Comparison of ENCODE assay signal across 15 mouse cellular contexts in genomic region chr17:49703492-49704249, GRCm38 (mm10).
A peak's percentile ranks its signal among the peaks of the same experiment; 100 is the strongest.
DNase-seq lines count a peak whose midpoint lies in the region; ATAC-seq lines count a peak whose summit lies in the region.
"Had no signal": no experiment of that assay in that cellular context is flagged by ENCODE, and none has a peak within 500 bp of the region (broad histone marks: within the 10 kb centered on the region; RNA-seq: fewer than 3 reads in every experiment).

No protein-coding gene starts in this region.

- ATAC-seq in embryonic facial prominence, embryonic 14.5 days (ENCODE audit: low read depth): no peak
- ATAC-seq: midbrain, embryonic 16.5 days had no signal

- peak; percentile 40 for DNase-seq in embryonic facial prominence, embryonic 14.5 days (ENCODE audit: low spot score)
- DNase-seq in embryonic facial prominence, embryonic 10.5 days (ENCODE audit: low spot score): no peak
- peak; percentile 40 for DNase-seq in MN1 (ENCODE audit: low spot score)
- peak; percentile 74 for DNase-seq in brain, embryonic 18.5 days (ENCODE audit: low read depth, low spot score)
- peak; percentile 55 to 90 for DNase-seq in layer of hippocampus, postnatal 14 days (ENCODE audit: low spot score in 2 of 2)
- no peak for DNase-seq in heart, adult 11 months
- no peak for DNase-seq in lung, postnatal 4 days
- no peak for DNase-seq in gastrocnemius, postnatal 14 days
- DNase-seq: kidney, adult 2 months; lung, postnatal 36 days had no signal

- intact Hi-C loops in gastrocnemius, postnatal 14 days (cut with DNase I; ENCODE audit: low total_unique reads): no loop called here

- no peak overlapping the region for H3K4me2 ChIP-seq in embryonic facial prominence, embryonic 14.5 days (ENCODE audit: low read depth, low read length)
- H3K4me2 ChIP-seq: neural tube, embryonic 15.5 days had no signal

- H3K4me3 ChIP-seq in embryonic facial prominence, embryonic 14.5 days (ENCODE audit: low read depth, low read length): no peak overlapping the region
- H3K4me3 ChIP-seq in embryonic facial prominence, embryonic 10.5 days: no peak overlapping the region
- H3K4me3 ChIP-seq: heart, embryonic 10.5 days; neural tube, embryonic 15.5 days had no signal

- no peak overlapping the region for H3K9ac ChIP-seq in embryonic facial prominence, embryonic 14.5 days (ENCODE audit: low read depth, low read length)
- H3K9ac ChIP-seq: liver, embryonic 14.5 days; neural tube, embryonic 15.5 days had no signal

- H3K9me3 ChIP-seq in embryonic facial prominence, embryonic 14.5 days (ENCODE audit: control insufficient read depth, low read length): no peaks in the 10 kb centered on the region
- no peaks in the 10 kb centered on the region for H3K9me3 ChIP-seq in embryonic facial prominence, embryonic 10.5 days
- H3K9me3 ChIP-seq: heart, embryonic 10.5 days; neural tube, embryonic 15.5 days had no signal

- H3K27me3 ChIP-seq in embryonic facial prominence, embryonic 14.5 days (replicated peaks; ENCODE audit: control insufficient read depth, insufficient read depth, low read length): no peaks in the 10 kb centered on the region
- H3K27me3 ChIP-seq in embryonic facial prominence, embryonic 10.5 days (replicated peaks; ENCODE audit: low read depth, poor library complexity, severe bottlenecking): no peaks in the 10 kb centered on the region
- H3K27me3 ChIP-seq: neural tube, embryonic 15.5 days had no signal

- 47% methylated on average over 12 of the region's 12 CpGs for WGBS in embryonic facial prominence, embryonic 14.5 days
- 76% methylated on average over 12 of the region's 12 CpGs for WGBS in embryonic facial prominence, embryonic 10.5 days

- H3K27ac ChIP-seq in embryonic facial prominence, embryonic 14.5 days (replicated peaks; ENCODE audit: low read depth, low read length): 0 out of 2 replicates have a peak overlapping the region, but pooled peaks have one; percentile 12
- no peak overlapping the region for H3K27ac ChIP-seq in embryonic facial prominence, embryonic 10.5 days (replicated peaks)
- H3K27ac ChIP-seq: heart, embryonic 10.5 days; liver, embryonic 14.5 days; neural tube, embryonic 15.5 days; stomach, postnatal 0 days had no signal

- H3K4me1 ChIP-seq in embryonic facial prominence, embryonic 14.5 days (ENCODE audit: control insufficient read depth, insufficient read depth, low read length): 0 out of 2 replicates have a peak, but pooled peaks cover 11% of the 10 kb centered on the region
- H3K4me1 ChIP-seq in embryonic facial prominence, embryonic 10.5 days: peaks cover 19% of the 10 kb centered on the region
- H3K4me1 ChIP-seq: heart, embryonic 10.5 days had no signal

- H3K36me3 ChIP-seq in embryonic facial prominence, embryonic 14.5 days (ENCODE audit: control insufficient read depth, insufficient read depth, low read length): no peaks in the 10 kb centered on the region
- no peaks in the 10 kb centered on the region for H3K36me3 ChIP-seq in embryonic facial prominence, embryonic 10.5 days (replicated peaks)
- H3K36me3 ChIP-seq: heart, embryonic 10.5 days; neural tube, embryonic 15.5 days had no signal

Comparison
In these comparisons a context has a peak if more than half of its experiments do, and no peak if none do; other contexts are left out.
1. DNase-seq: peak in embryonic facial prominence, embryonic 14.5 days (single experiment), MN1 (single experiment), brain, embryonic 18.5 days (single experiment) and layer of hippocampus, postnatal 14 days (2 of 2); none in embryonic facial prominence, embryonic 10.5 days (single experiment), heart, adult 11 months (single experiment), lung, postnatal 4 days (0 of 2) and gastrocnemius, postnatal 14 days (single experiment).